Mouse (Mus musculus): ENCODE measurements around the gene Myl9. TPM values are rescaled to one million over a fixed set of nuclear protein-coding genes. Genes with fewer than 3 reads are reported as not detected.

Myl9 gene
- 127 and 152 TPM in 2 replicates for polyA plus RNA-seq (2012; rRNA removed)
- polyA plus RNA-seq (2014; fragmentation: Nextera tagmentation; extraction: Ambion mirVana): 257 and 269 TPM in 2 replicates

DNA sequence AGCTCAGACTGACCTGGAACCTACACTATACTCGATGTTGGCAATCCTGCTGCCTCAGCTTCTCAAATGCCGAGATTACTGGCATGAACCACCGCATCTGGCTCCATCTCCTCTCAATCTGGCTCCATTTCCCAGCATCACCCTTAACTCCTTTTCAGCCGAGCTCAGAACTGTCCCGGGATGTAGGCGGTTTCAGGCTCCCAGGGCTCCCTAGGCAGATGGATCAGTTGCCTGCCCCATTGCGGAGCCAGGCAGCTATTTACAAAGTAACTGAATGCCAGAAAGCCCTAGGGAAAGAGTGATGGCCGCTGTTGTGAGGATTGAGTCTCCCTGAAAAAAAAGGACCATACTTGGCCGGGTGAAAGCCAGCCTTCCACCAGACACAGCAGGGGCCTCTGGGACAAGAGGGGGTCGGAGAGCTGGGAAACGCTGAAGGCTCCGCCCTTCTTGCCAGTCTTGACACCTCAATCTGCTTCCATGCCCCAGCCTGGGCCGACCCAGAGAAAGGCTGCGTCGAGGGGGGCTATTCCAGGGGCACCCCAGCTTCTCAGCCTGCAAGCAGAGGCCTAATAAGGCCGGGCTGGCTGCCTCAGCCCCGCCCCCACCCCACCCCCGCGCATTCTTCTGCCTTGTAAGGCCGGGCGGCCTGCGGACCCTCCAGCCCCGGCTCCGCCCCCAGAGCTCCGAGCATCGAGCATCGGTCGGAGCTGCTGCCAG lies at the start of gene Myl9:
Gene Myl9 (plus strand): TSS at position 683 of the 717 bp plus-strand sequence.
- 2% methylated on average over 26 of the region's 28 CpGs for WGBS
- ATAC-seq (ENCODE audit: low FRiP score, low read depth): peak; percentile 89
- no peak for TF ChIP-seq POLR2A (IDR thresholded peaks at IDR 0.05; ENCODE audit: borderline replicate concordance, extremely low read depth, insufficient read depth, insufficient read length)
- Histone ChIP-seq H3K27ac (replicated peaks; ENCODE audit: low read depth, low read length) (peak within 1 kb of the TSS; percentile 79), H3K4me3 (replicated peaks; ENCODE audit: low read length) (peak within 1 kb of the TSS; percentile 43), H3K9me3 (ENCODE audit: control insufficient read depth, low read length) (no peaks in the 10 kb centered on the region), H3K4me1 (ENCODE audit: control insufficient read depth, insufficient read depth, low read length) (peaks cover 20% of the 10 kb centered on the region), H3K9ac (ENCODE audit: low read depth, low read length, severe bottlenecking) (peak within 1 kb of the TSS; percentile 63), H3K36me3 (ENCODE audit: control insufficient read depth, insufficient read depth, low read length) (no peaks in the 10 kb centered on the region), H3K4me2 (replicated peaks; ENCODE audit: low read depth, low read length, severe bottlenecking) (peak within 1 kb of the TSS; percentile 69), H3K27me3 (ENCODE audit: control insufficient read depth, insufficient read depth, low read length) (no peaks in the 10 kb centered on the region)
- DNase-seq (ENCODE audit: low spot score): peak; percentile 88

DNA sequence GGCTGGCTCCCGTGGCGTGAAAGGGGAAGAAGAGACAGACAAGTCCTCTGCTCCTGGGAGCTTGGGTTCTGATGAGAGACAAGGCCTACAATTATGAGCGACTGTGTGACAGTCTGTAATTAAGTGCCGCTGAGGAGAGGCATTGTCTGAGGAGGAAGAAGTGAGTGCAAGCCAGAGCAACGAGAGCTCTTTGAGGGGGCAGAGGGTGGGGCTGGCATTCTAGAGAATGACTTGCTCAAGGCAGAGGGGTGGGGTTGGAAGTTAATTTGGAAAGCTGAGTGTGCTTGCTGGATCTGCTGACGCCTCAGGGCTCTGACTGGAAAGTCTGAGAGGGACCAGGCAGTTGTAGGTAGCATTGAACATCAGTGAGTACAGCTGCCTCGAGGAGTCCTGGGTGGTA lies 48.9 kb upstream of the Myl9 start:
- no peak overlapping the region; the same call in 1 of the 2 replicates for H3K4me2 ChIP-seq (replicated peaks; ENCODE audit: low read depth, low read length, severe bottlenecking)
- 33% methylated on average over 7 of the region's 7 CpGs for WGBS

DNA sequence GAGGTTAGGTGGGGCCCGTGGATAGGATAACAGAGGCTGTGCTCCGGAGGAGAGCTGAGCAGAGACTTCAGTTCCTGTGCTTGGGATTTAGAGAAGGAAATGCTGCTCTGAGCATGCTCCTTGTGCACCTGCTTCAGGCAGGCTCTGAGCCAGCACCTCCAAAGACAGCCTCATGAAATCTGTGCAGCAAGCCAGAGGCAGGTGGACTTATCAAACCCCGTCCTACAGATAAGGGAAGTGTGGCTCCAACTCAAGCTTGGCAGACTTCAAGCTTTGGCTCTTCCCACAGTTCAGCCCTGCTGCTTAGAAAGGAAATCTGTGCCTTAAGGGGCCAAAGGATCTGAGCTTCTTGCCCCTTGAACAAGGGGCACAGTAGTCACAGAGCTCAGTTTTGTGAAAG lies 48.3 kb upstream of the Myl9 start:
- 63% methylated on average over 3 of the region's 3 CpGs for WGBS
- H3K4me3 ChIP-seq (replicated peaks; ENCODE audit: low read length): no peak overlapping the region
- DNase-seq (ENCODE audit: low spot score) (no peak), ATAC-seq (ENCODE audit: low FRiP score, low read depth) (no peak)
- TF ChIP-seq POLR2A (IDR thresholded peaks at IDR 0.05; ENCODE audit: borderline replicate concordance, extremely low read depth, insufficient read depth, insufficient read length): no peak
- H3K36me3 ChIP-seq (ENCODE audit: control insufficient read depth, insufficient read depth, low read length): no peaks in the 10 kb centered on the region
- H3K9ac ChIP-seq (ENCODE audit: low read depth, low read length, severe bottlenecking): no peak overlapping the region
- peaks cover 47% of the 10 kb centered on the region for H3K4me1 ChIP-seq (ENCODE audit: control insufficient read depth, insufficient read depth, low read length)
- H3K4me2 ChIP-seq (replicated peaks; ENCODE audit: low read depth, low read length, severe bottlenecking): no peak overlapping the region
- H3K9me3 ChIP-seq (ENCODE audit: control insufficient read depth, low read length): no peaks in the 10 kb centered on the region
- H3K27ac ChIP-seq (replicated peaks; ENCODE audit: low read depth, low read length): peak overlapping the region; percentile 35; the same call in 1 of the 2 replicates
- no peaks in the 10 kb centered on the region for H3K27me3 ChIP-seq (ENCODE audit: control insufficient read depth, insufficient read depth, low read length)

More for the DNA sequence above, 48.9 kb upstream of the Myl9 start:
- Histone ChIP-seq H3K27me3 (ENCODE audit: control insufficient read depth, insufficient read depth, low read length) (no peaks in the 10 kb centered on the region), H3K36me3 (ENCODE audit: control insufficient read depth, insufficient read depth, low read length) (no peaks in the 10 kb centered on the region), H3K9ac (ENCODE audit: low read depth, low read length, severe bottlenecking) (no peak overlapping the region), H3K4me1 (ENCODE audit: control insufficient read depth, insufficient read depth, low read length) (peaks cover 47% of the 10 kb centered on the region), H3K9me3 (ENCODE audit: control insufficient read depth, low read length) (no peaks in the 10 kb centered on the region), H3K27ac (replicated peaks; ENCODE audit: low read depth, low read length) (peak overlapping the region; percentile 35), H3K4me3 (replicated peaks; ENCODE audit: low read length) (no peak overlapping the region)
- DNase-seq (ENCODE audit: low spot score) (peak; percentile 56), ATAC-seq (ENCODE audit: low FRiP score, low read depth) (no peak)
- no peak for TF ChIP-seq POLR2A (IDR thresholded peaks at IDR 0.05; ENCODE audit: borderline replicate concordance, extremely low read depth, insufficient read depth, insufficient read length)

DNA sequence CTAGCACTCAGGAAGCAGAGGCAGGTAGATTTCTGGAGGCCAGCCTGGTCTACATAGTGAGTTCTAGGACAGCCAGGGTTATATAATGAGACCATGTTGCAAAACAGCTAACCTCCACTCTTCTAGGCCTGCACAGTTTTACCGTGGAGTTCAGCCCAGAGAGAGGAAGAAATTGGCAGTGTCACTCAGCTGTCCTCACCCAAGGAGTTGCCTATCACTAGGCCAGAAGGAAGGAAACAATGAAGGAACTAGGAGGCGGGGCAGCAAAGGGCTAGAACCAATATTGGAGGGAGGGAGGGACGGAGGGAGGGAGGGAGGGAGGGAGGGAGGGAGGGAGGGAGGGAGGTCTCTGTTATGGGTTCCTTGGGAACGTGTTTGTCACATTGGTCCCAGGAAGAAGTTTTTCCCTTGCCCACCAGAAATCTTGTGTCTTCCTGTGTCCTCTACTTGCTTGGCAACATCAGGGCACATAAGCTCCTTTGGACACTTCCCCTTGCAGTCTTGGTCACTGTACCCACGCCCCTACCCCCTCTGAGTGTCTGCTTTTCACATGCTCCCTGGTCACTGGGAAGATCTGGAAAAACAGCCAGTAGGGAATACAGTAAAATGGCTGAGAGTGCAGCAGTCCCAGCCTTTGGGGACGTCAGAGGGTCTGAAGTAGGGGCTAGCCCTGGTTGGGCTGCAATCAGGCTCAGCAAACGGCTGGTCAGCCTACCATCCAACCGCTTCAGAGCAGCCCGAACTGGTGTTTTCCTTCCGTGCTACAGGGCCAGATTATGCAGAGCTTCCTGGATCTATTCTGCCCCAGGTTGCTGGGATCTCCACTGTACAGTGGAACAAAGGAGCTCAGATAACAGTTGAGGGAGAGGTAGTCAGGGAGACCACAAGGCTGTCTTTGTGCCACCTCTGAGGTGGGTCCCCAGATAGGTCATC lies 45.4 kb upstream of the Myl9 start:
- Histone ChIP-seq H3K4me1 (ENCODE audit: control insufficient read depth, insufficient read depth, low read length) (peaks cover 33% of the 10 kb centered on the region), H3K27ac (replicated peaks; ENCODE audit: low read depth, low read length) (no peak overlapping the region), H3K9ac (ENCODE audit: low read depth, low read length, severe bottlenecking) (no peak overlapping the region), H3K4me2 (replicated peaks; ENCODE audit: low read depth, low read length, severe bottlenecking) (no peak overlapping the region), H3K9me3 (ENCODE audit: control insufficient read depth, low read length) (no peaks in the 10 kb centered on the region), H3K36me3 (ENCODE audit: control insufficient read depth, insufficient read depth, low read length) (no peaks in the 10 kb centered on the region), H3K4me3 (replicated peaks; ENCODE audit: low read length) (no peak overlapping the region), H3K27me3 (ENCODE audit: control insufficient read depth, insufficient read depth, low read length) (no peaks in the 10 kb centered on the region)
- TF ChIP-seq POLR2A (IDR thresholded peaks at IDR 0.05; ENCODE audit: borderline replicate concordance, extremely low read depth, insufficient read depth, insufficient read length): no peak
- DNase-seq (ENCODE audit: low spot score) (no peak), ATAC-seq (ENCODE audit: low FRiP score, low read depth) (no peak)
- 63% methylated on average over 9 of the region's 10 CpGs for WGBS

DNA sequence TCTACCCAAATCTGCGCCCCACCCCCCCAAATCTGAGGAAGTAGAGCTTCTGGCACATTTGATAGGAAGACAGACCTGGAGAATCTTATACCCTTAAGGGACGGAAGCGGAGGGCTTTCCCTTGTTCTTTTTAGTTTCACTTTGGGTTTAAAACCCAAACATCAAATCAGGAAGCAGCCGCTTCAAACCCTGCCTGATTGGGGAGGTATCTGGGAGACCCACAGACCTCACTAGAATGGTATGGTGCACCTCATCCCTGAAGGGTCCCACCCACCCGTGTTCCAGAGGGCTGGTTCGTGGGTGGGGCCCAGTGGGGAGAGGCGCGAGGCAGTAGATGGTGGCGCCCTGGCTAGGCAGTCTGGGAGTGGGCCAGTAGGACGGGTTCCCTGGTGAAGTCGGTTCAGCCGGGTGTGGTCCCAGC lies 44.7 kb upstream of the Myl9 start:
- 77% methylated on average over 12 of the region's 12 CpGs for WGBS
- ATAC-seq (ENCODE audit: low FRiP score, low read depth) (no peak), DNase-seq (ENCODE audit: low spot score) (no peak)
- Histone ChIP-seq H3K27ac (replicated peaks; ENCODE audit: low read depth, low read length) (no peak overlapping the region), H3K4me2 (replicated peaks; ENCODE audit: low read depth, low read length, severe bottlenecking) (no peak overlapping the region), H3K4me3 (replicated peaks; ENCODE audit: low read length) (no peak overlapping the region), H3K9me3 (ENCODE audit: control insufficient read depth, low read length) (no peaks in the 10 kb centered on the region), H3K27me3 (ENCODE audit: control insufficient read depth, insufficient read depth, low read length) (no peaks in the 10 kb centered on the region), H3K36me3 (ENCODE audit: control insufficient read depth, insufficient read depth, low read length) (no peaks in the 10 kb centered on the region), H3K9ac (ENCODE audit: low read depth, low read length, severe bottlenecking) (no peak overlapping the region), H3K4me1 (ENCODE audit: control insufficient read depth, insufficient read depth, low read length) (peaks cover 34% of the 10 kb centered on the region)
- TF ChIP-seq POLR2A (IDR thresholded peaks at IDR 0.05; ENCODE audit: borderline replicate concordance, extremely low read depth, insufficient read depth, insufficient read length): no peak
